Comparison of ENCODE assay signal across 11 mouse cellular contexts in the genomic region with DNA sequence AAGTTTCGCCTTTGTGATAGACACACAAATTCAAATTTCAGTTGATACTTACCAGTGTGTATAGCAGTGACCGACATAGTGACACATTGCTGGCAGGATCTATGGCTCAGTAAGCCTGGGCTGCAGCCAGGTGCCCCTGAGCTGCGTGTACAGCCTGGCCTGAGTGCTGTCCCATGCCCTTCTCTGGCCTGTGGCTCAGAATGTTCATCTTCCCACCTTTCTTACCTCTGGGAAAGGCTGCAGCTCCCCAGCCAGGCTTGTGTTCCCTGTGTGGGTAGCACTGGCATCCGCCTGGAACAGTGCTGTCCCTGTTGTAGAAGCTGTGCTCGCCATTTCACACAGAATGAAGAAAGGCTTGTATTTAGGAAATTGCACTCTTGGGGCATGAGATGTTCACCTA.
A peak's percentile ranks its signal among the peaks of the same experiment; 100 is the strongest.
DNase-seq lines count a peak whose midpoint lies in the region; ATAC-seq and TF ChIP-seq lines count a peak whose summit lies in the region.
"Had no signal": no experiment of that assay in that cellular context is flagged by ENCODE, and none has a peak within 500 bp of the region (broad histone marks: within the 10 kb centered on the region; RNA-seq: fewer than 3 reads in every experiment).

No protein-coding gene starts in this region.

- H3K9ac ChIP-seq in forebrain, embryonic 12.5 days, result no peak overlapping the region
- H3K9ac ChIP-seq in intestine, postnatal 0 days (ENCODE audit: low read depth, low read length), result no peak overlapping the region
- H3K9ac ChIP-seq: liver, embryonic 13.5 days; neural tube, embryonic 12.5 days had no signal

- H3K27me3 ChIP-seq in forebrain, embryonic 12.5 days, result no peaks in the 10 kb centered on the region
- H3K27me3 ChIP-seq in forebrain, embryonic 10.5 days (ENCODE audit: poor library complexity, severe bottlenecking), result no peaks in the 10 kb centered on the region
- H3K27me3 ChIP-seq in splenic B cell, adult 2 months (ENCODE audit: control insufficient read depth, insufficient read depth, low read length, poor library complexity, severe bottlenecking), result no peaks in the 10 kb centered on the region
- no peaks in the 10 kb centered on the region for H3K27me3 ChIP-seq in intestine, postnatal 0 days (replicated peaks; ENCODE audit: control insufficient read depth, insufficient read depth, low read length)
- H3K27me3 ChIP-seq: liver, embryonic 13.5 days; neural tube, embryonic 12.5 days; Patski had no signal

- no peak for DNase-seq in forebrain, embryonic 10.5 days (ENCODE audit: extremely low spot score, low spot score)
- peak; percentile 23 for DNase-seq in left cerebral cortex, adult 11 months (ENCODE audit: low spot score)
- no peak for DNase-seq in left cerebral cortex, postnatal 36 days (ENCODE audit: low spot score in 2 of 2)
- DNase-seq in cerebellum, adult 18-20 months, result peak; percentile 54 to 63
- DNase-seq in splenic B cell, adult 2 months (ENCODE audit: low read depth, low spot score), result peak; percentile 41
- no peak for DNase-seq in c-Kit-positive CD71-positive TER-119-positive erythroid progenitor cells, embryonic 14.5 days (ENCODE audit: low spot score)
- DNase-seq: liver, embryonic 13.5 days had no signal

- TF ChIP-seq CTCF in intestine, postnatal 0 days (IDR thresholded peaks at IDR 0.05; ENCODE audit: low read depth), result no peak

- H3K4me2 ChIP-seq in forebrain, embryonic 12.5 days, result no peak overlapping the region
- no peak overlapping the region for H3K4me2 ChIP-seq in intestine, postnatal 0 days (replicated peaks; ENCODE audit: low read depth)
- H3K4me2 ChIP-seq: liver, embryonic 13.5 days; neural tube, embryonic 12.5 days had no signal

- peaks cover 6% of the 10 kb centered on the region for H3K4me1 ChIP-seq in forebrain, embryonic 12.5 days
- peaks cover 10% of the 10 kb centered on the region; the same call in 1 of the 2 replicates for H3K4me1 ChIP-seq in forebrain, embryonic 10.5 days
- no peaks in the 10 kb centered on the region for H3K4me1 ChIP-seq in intestine, postnatal 0 days (replicated peaks; ENCODE audit: control insufficient read depth, insufficient read depth, low read length)

- no peak for ATAC-seq in forebrain, embryonic 12.5 days (ENCODE audit: low FRiP score)
- ATAC-seq in intestine, postnatal 0 days, result no peak
- ATAC-seq: Patski had no signal

- intact Hi-C loops in left cerebral cortex, postnatal 36 days (cut with DNase I), result loop anchor here (10.0 kb wide), 1 partner anchor 144 kb away; no protein-coding TSS in a partner anchor

- no peak overlapping the region for H3K4me3 ChIP-seq in forebrain, embryonic 12.5 days (replicated peaks)
- no peak overlapping the region for H3K4me3 ChIP-seq in forebrain, embryonic 10.5 days
- H3K4me3 ChIP-seq in intestine, postnatal 0 days (ENCODE audit: low read depth, low read length), result no peak overlapping the region
- H3K4me3 ChIP-seq: liver, embryonic 13.5 days; neural tube, embryonic 12.5 days had no signal

- no peaks in the 10 kb centered on the region for H3K9me3 ChIP-seq in forebrain, embryonic 12.5 days
- H3K9me3 ChIP-seq in forebrain, embryonic 10.5 days, result no peaks in the 10 kb centered on the region
- no peaks in the 10 kb centered on the region for H3K9me3 ChIP-seq in intestine, postnatal 0 days (ENCODE audit: control insufficient read depth)
- H3K9me3 ChIP-seq: liver, embryonic 13.5 days; neural tube, embryonic 12.5 days had no signal

- no peaks in the 10 kb centered on the region for H3K36me3 ChIP-seq in forebrain, embryonic 12.5 days (replicated peaks)
- H3K36me3 ChIP-seq in forebrain, embryonic 10.5 days (replicated peaks), result peaks cover 16% of the 10 kb centered on the region
- no peaks in the 10 kb centered on the region for H3K36me3 ChIP-seq in splenic B cell, adult 2 months (ENCODE audit: control insufficient read depth, insufficient read depth, low read length, poor library complexity, severe bottlenecking)
- H3K36me3 ChIP-seq in intestine, postnatal 0 days (ENCODE audit: control insufficient read depth, insufficient read depth), result no peaks in the 10 kb centered on the region
- H3K36me3 ChIP-seq: neural tube, embryonic 12.5 days had no signal

- 92% methylated on average over 5 of the region's 5 CpGs for WGBS in forebrain, embryonic 12.5 days
- WGBS in forebrain, embryonic 10.5 days, result 93% methylated on average over 5 of the region's 5 CpGs
- 95% methylated on average over 5 of the region's 5 CpGs for WGBS in intestine, postnatal 0 days

- 0 out of 2 replicates have a peak overlapping the region, but pooled peaks have one; percentile 13 for H3K27ac ChIP-seq in forebrain, embryonic 12.5 days
- no peak overlapping the region for H3K27ac ChIP-seq in forebrain, embryonic 10.5 days
- H3K27ac ChIP-seq in intestine, postnatal 0 days (ENCODE audit: low read depth, low read length), result no peak overlapping the region
- H3K27ac ChIP-seq: liver, embryonic 13.5 days; neural tube, embryonic 12.5 days had no signal

Comparison
In these comparisons a context has a peak if more than half of its experiments do, and no peak if none do; other contexts are left out.
1. DNase-seq: peak in left cerebral cortex, adult 11 months (single experiment), cerebellum, adult 18-20 months (2 of 2) and splenic B cell, adult 2 months (single experiment); none in forebrain, embryonic 10.5 days (single experiment), left cerebral cortex, postnatal 36 days (0 of 2) and c-Kit-positive CD71-positive TER-119-positive erythroid progenitor cells, embryonic 14.5 days (single experiment).